Mouse (Mus musculus) testis, adult 2 months (tissue): ENCODE measurements around the gene Lhx9.

Experiments used
- CTCF ChIP-seq: fragments of 200-500 bp; IDR thresholded peaks from 2 replicates; pipeline ENCODE4 v1.5.1; 2012; ENCODE audit warnings: low read depth, mild to moderate bottlenecking, inconsistent platforms, low read length, moderate library complexity; ENCODE audit not compliant: control insufficient read depth, insufficient read depth, insufficient replicate concordance
- POLR2A ChIP-seq: fragments of 200-500 bp; IDR thresholded peaks from 2 replicates; pipeline ENCODE4 v1.6.1; 2012; ENCODE audit warnings: low read depth, mild to moderate bottlenecking, inconsistent platforms, low read length, moderate library complexity; ENCODE audit not compliant: control insufficient read depth

DNA sequence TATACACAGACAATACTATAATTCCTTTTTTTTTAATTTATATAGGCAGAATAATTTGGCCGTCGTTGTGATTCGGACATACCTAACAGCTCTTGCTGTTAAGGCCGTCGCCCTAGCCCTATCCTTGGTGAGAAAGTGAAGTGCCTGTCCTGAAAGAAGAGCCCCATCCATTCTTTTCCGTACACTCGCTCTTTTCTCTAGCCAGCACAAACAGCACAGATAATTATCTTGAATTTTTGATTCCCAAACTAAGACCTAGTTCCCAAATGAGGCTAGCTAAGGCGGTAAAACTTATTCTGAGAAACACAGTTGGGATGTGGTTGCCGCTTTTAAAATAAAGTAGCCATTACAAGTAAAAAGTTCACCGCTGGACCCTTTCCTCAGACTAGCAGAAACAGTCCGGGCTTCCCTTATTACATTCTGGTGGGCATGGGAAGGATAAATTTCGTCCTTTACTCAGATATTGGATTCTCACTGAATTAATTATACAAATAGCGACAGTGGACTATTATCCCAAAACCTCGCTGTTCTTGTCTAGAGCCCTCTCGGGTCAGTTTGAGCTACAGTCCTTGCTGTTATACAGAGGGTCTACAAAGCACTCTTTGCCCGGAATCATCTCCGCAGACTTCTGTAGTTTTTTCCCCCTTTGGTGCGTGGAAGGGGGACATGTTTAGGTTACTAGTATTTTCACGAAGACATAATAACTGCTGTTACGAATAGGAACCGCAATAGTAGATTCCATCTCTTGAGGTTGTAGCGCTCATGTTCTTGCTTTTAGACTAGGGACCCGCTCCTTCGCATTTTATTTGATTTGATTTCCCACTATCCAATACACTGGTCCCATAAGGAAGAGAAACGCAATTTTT lies 7.7 kb downstream of the Lhx9 start:
- TF ChIP-seq POLR2A (no peak), CTCF (no peak)
